Mouse (Mus musculus): ENCODE measurements around the gene Slc35a1.

DNA sequence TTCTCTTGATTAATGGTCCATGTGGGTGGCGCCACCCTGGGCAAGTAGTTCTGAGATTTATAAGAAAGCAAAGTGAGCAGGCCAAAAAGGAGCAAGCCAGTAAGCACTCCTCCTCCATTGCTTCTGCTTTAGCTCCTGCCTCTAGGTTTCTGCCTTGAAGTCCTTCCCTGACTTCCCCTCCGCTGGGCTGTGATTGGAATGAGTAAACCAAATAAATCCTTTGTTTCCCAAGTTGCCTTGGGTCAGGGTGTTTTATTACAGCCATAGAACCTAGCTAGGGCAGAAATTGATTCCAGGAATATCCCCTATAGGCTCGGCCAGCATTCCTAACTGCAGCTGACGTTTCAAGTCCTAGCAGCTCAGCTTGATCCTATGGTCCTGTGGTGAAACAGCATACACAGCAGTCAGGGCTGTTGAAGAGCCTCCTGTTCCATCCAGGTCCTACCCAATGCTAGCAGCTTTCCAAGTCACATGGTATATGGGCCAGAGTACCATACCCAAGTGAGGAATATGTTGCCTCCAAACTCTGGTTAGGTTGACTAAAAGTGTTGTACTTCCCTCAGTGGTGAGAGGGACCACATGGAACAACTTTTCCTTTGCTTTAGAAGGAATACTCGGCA, 47.4 kb downstream of the Slc35a1 start:
- TF ChIP-seq CTCF (conservative IDR thresholded peaks at IDR 0.05; ENCODE audit: low read length) (no peak), NANOG (IDR thresholded peaks at IDR 0.05; ENCODE audit: borderline replicate concordance, low read length) (no peak)
